Mouse (Mus musculus): ENCODE measurements around the gene Shmt2. TPM values are rescaled to one million over a fixed set of nuclear protein-coding genes. Genes with fewer than 3 reads are reported as not detected.

Shmt2 gene
- total and polyA plus RNA-seq, 2 experiments from 2014 or later, result 32.8 to 39.8 TPM

DNA sequence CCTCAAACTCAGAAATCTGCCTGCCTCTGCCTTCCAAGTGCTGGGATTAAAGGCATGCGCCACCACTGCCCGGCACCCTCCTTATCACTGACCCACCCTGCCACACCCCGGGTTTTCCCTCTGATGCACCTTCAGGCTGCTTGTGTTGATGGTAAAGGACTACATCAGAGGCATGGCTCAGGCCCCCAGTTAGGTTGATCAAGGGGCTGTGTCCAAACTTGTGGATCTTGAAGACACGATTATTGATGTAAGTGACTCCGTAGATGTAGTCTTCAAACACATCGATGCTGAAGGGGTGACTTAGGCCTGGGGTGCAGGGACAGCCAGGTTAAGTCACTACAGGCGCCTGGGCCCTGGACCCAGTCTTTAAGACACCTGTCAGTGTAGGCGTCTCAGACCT, 19.3 kb upstream of the Shmt2 start:
- peaks cover 77% of the 10 kb centered on the region for H3K36me3 ChIP-seq (ENCODE audit: insufficient read depth, low read length)
- H3K4me1 ChIP-seq (ENCODE audit: insufficient read depth, low read length), result peaks cover 1% of the 10 kb centered on the region; the same call in 1 of the 2 replicates
- ATAC-seq (ENCODE audit: low FRiP score) (no peak), DNase-seq (ENCODE audit: low spot score) (no peak)
- H3K9me3 ChIP-seq (ENCODE audit: low read length), result no peaks in the 10 kb centered on the region
- no peak for TF ChIP-seq CTCF (IDR thresholded peaks at IDR 0.05)
- 96% methylated on average over 8 of the region's 8 CpGs for WGBS
- H3K9ac ChIP-seq (replicated peaks; ENCODE audit: low read length, poor library complexity, severe bottlenecking), result no peak overlapping the region
- no peaks in the 10 kb centered on the region for H3K27me3 ChIP-seq (ENCODE audit: insufficient read depth, low read length)
- no peak overlapping the region for H3K4me2 ChIP-seq (ENCODE audit: low read depth, low read length, poor library complexity, severe bottlenecking)
- no peak overlapping the region for H3K27ac ChIP-seq (ENCODE audit: low read depth, low read length)
- no peak overlapping the region for H3K4me3 ChIP-seq (ENCODE audit: low read depth, low read length)

DNA sequence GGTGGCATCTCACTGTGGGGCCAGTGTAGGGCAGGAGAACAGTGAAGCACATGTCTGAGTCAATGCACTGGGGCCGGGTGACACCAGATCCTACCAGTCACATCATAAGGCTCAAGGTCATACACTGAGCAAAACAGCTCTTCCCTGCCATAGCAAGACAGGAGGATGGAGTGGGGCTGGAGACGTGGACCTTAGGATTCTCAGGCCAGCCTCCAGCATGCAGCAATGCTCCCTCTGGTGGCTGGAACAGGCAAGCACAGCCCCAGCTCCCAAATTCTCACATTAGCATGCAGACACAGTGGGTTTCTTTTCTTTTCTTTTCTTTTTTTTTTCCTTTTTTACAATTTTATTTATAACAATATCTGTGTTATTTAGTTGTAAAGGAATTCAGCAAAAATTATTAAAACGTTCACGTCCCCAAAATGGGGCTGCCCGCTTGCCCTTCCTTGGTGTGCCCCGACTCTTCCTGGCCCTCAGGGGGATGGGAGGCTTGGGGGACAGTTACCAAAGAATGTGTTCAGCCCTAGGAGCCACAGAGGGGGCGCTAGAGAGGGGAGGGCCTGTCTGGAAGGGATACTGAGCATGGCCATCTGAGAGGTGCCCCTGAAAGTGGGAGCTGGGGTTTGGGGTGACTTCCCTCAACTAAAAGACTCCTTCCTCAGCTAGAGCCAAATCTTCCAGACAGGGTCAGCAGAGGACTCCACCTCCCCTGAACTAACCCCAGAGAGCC, 15.8 kb upstream of the Shmt2 start:
- no peak overlapping the region for H3K4me3 ChIP-seq (ENCODE audit: low read depth, low read length)
- no peak overlapping the region for H3K9ac ChIP-seq (replicated peaks; ENCODE audit: low read length, poor library complexity, severe bottlenecking)
- 0 out of 2 replicates have a peak, but pooled peaks cover 4% of the 10 kb centered on the region for H3K27me3 ChIP-seq (ENCODE audit: insufficient read depth, low read length)
- DNase-seq (ENCODE audit: low spot score) (peak; percentile 88), ATAC-seq (ENCODE audit: low FRiP score) (no peak)
- TF ChIP-seq CTCF (IDR thresholded peaks at IDR 0.05), result peak; percentile 95
- WGBS, result 22% methylated on average over 7 of the region's 7 CpGs
- H3K27ac ChIP-seq (ENCODE audit: low read depth, low read length), result peak overlapping the region; percentile 32; the same call in 1 of the 2 replicates
- peaks cover 7% of the 10 kb centered on the region; the same call in 1 of the 2 replicates for H3K4me1 ChIP-seq (ENCODE audit: insufficient read depth, low read length)
- H3K9me3 ChIP-seq (ENCODE audit: low read length), result no peaks in the 10 kb centered on the region
- H3K36me3 ChIP-seq (ENCODE audit: insufficient read depth, low read length), result peaks cover 46% of the 10 kb centered on the region
- no peak overlapping the region for H3K4me2 ChIP-seq (ENCODE audit: low read depth, low read length, poor library complexity, severe bottlenecking)

DNA sequence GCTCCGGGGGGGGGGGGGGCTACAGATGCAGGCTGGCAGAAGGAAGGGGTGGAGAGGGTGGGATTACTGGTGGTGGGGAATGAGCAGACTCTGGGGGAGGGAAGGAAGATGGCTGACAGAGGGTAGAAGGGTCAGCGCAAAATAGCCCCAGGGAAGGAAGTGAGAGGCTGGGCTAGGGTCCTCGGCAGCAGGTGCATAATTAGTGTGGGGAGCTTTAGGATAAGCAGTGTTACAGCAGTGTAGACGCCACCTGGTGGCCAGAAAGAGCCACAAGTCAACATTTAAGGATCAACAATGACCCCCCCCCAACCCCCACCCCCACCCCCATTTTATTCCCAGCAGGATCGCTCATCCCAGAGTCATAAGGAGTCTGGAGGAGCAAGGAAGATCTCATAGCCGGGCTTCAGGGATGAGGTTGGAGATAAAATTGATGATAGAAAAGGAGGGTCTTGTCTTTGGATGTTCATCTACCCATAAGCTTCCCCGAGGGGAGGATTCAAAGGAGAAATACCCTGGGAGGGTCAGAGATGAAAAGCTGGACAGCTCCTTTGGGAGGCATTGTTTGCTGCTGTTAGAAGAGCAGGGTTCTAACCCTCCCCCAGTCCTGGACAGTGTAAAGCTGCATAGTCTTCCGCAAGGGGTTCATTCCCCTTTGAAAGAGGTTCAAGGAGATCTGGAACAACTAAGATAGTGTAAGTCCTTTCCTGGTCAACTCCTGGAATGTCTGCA, 14.5 kb upstream of the Shmt2 start:
- WGBS, result 14% methylated on average over 8 of the region's 8 CpGs
- H3K4me3 ChIP-seq (ENCODE audit: low read depth, low read length), result no peak overlapping the region

DNA sequence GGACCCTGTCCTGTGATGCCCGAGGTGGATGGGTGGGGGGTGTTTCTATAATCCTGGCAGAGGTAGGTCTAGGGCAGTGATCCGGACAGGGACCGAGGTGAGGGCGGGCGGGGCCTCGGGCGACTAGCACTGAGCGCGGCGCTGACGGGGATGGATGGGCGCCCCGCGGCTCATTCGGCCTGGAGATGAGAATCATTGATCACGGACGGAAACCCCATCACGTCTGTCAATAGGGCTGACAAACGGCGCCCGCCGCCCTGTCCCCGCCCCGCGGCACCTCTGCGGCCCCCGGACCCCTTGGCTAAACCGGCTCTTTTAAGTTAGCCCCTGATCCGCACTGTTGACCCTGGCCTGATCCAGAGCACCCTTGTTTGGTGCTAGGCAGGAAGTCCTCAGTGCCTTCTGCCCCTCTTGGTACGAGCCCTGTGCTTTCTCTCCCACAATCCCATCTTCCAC, 12.7 kb upstream of the Shmt2 start:
- no peak for DNase-seq (ENCODE audit: low spot score)
- Histone ChIP-seq H3K4me1 (ENCODE audit: insufficient read depth, low read length) (peaks cover 11% of the 10 kb centered on the region; the same call in 1 of the 2 replicates), H3K4me2 (ENCODE audit: low read depth, low read length, poor library complexity, severe bottlenecking) (peak overlapping the region; percentile 91), H3K27me3 (ENCODE audit: insufficient read depth, low read length) (0 out of 2 replicates have a peak, but pooled peaks cover 10% of the 10 kb centered on the region), H3K9ac (replicated peaks; ENCODE audit: low read length, poor library complexity, severe bottlenecking) (peak overlapping the region; percentile 60; the same call in 1 of the 2 replicates), H3K36me3 (ENCODE audit: insufficient read depth, low read length) (peaks cover 18% of the 10 kb centered on the region), H3K4me3 (ENCODE audit: low read depth, low read length) (peak overlapping the region; percentile 59), H3K9me3 (ENCODE audit: low read length) (no peaks in the 10 kb centered on the region), H3K27ac (ENCODE audit: low read depth, low read length) (peak overlapping the region; percentile 38; the same call in 1 of the 2 replicates)
- no peak for TF ChIP-seq CTCF (IDR thresholded peaks at IDR 0.05)
- ATAC-seq (ENCODE audit: low FRiP score), result 0 out of 2 replicates have a peak, but pooled peaks have one; percentile 2
- 3% methylated on average over 26 of the region's 30 CpGs for WGBS

More for the DNA sequence above, 14.5 kb upstream of the Shmt2 start:
- ATAC-seq (ENCODE audit: low FRiP score) (no peak), DNase-seq (ENCODE audit: low spot score) (peak; percentile 87)
- Histone ChIP-seq H3K36me3 (ENCODE audit: insufficient read depth, low read length) (peaks cover 34% of the 10 kb centered on the region), H3K9me3 (ENCODE audit: low read length) (no peaks in the 10 kb centered on the region), H3K9ac (replicated peaks; ENCODE audit: low read length, poor library complexity, severe bottlenecking) (no peak overlapping the region), H3K4me1 (ENCODE audit: insufficient read depth, low read length) (peaks cover 7% of the 10 kb centered on the region; the same call in 1 of the 2 replicates), H3K4me2 (ENCODE audit: low read depth, low read length, poor library complexity, severe bottlenecking) (peak overlapping the region; percentile 12; the same call in 1 of the 2 replicates), H3K27ac (ENCODE audit: low read depth, low read length) (no peak overlapping the region), H3K27me3 (ENCODE audit: insufficient read depth, low read length) (0 out of 2 replicates have a peak, but pooled peaks cover 4% of the 10 kb centered on the region)
- TF ChIP-seq CTCF (IDR thresholded peaks at IDR 0.05), result peak; percentile 70

DNA sequence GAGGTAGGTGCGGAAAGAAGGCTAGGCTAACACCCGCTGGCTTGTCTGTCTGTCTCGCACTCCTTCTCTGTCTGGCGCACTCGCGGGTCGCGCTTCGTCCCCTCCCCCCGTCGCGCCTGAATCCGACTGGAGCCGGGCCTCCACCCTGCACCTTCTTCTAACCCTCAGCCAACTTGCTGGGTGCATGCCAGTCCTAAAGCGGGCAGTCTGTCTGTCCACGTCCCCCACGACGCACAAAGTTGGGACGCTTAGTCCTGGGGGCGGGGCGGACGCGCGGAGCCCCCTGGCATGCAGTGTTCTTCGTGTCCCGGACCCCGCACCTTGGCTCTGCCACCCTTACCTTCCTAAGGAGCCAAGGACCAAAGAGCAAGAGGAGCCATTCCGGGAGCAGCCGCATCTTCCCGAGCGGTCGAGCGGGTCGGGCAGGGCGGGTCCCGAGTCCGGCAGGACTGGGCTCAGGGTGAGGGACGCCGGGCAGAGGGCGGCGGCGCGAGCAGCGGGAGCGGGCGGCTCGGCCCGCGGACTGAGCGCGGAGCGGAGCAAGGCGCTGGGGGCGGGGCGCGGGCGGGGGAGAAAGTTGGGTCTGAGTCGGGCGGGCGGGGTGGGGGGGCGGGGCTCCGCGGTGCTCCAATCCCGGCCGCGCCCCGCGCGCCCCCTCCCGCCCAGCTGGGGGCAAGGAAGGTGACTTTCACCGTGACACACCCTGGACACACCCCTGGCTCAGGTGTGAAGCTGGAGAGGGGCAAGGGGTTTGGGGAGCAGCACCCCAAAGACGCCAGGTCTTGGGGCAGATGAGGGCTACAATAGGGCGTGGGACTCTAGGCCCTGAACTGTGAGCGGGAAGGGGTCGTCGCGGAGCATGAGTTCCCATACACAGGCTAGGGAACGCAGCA, 12.0 kb upstream of the Shmt2 start, which contains the start of gene Nxph4:
TSS of gene Nxph4 (minus strand) at position 524 of the 893 bp plus-strand sequence.
- Histone ChIP-seq H3K36me3 (ENCODE audit: insufficient read depth, low read length) (peaks cover 11% of the 10 kb centered on the region), H3K9me3 (ENCODE audit: low read length) (no peaks in the 10 kb centered on the region), H3K9ac (replicated peaks; ENCODE audit: low read length, poor library complexity, severe bottlenecking) (peak within 1 kb of the TSS; percentile 60), H3K4me3 (ENCODE audit: low read depth, low read length) (peak within 1 kb of the TSS; percentile 59), H3K4me2 (ENCODE audit: low read depth, low read length, poor library complexity, severe bottlenecking) (peak within 1 kb of the TSS; percentile 91), H3K27ac (ENCODE audit: low read depth, low read length) (peak within 1 kb of the TSS; percentile 38), H3K4me1 (ENCODE audit: insufficient read depth, low read length) (peaks cover 11% of the 10 kb centered on the region; the same call in 1 of the 2 replicates), H3K27me3 (ENCODE audit: insufficient read depth, low read length) (0 out of 2 replicates have a peak, but pooled peaks cover 10% of the 10 kb centered on the region)
- ATAC-seq (ENCODE audit: low FRiP score) (0 out of 2 replicates have a peak, but pooled peaks have one; percentile 13), DNase-seq (ENCODE audit: low spot score) (no peak)
- TF ChIP-seq CTCF (IDR thresholded peaks at IDR 0.05), result no peak
- under 1% methylated on average over 49 of the region's 78 CpGs for whole genome bisulfite sequencing

Data from midbrain, postnatal 0 days (tissue).